Mouse (Mus musculus): ENCODE measurements around the gene Apol8. TPM values are rescaled to one million over a fixed set of nuclear protein-coding genes. Genes with fewer than 3 reads are reported as not detected.
"Not testable (repeated sequence)": the region's sequence is repeated elsewhere in the genome, so short reads cannot be mapped to it uniquely, and the experiment has no call there.

Gene Apol8
- total and polyA plus RNA-seq, 3 experiments = 0.14 to 0.15 TPM; not detected in 1

- dilution Hi-C loops (cut with MboI; ENCODE audit: extremely low pct_ligation_motif_present, extremely low pct_unique_long_range_greater_than_20kb, low sequenced_read_pairs); H3K27me3 ChIP-seq (replicated peaks); H3K27ac ChIP-seq (ENCODE audit: insufficient read depth, low read depth); H3K4me2 ChIP-seq (ENCODE audit: insufficient read depth, low read depth, poor library complexity, severe bottlenecking); H3K9me3 ChIP-seq (replicated peaks; ENCODE audit: low read length); H3K4me1 ChIP-seq (ENCODE audit: control insufficient read depth in 1 of 2, insufficient read depth in 2 of 2); H3K36me3 ChIP-seq (replicated peaks in 1 of 2; ENCODE audit: control insufficient read depth in 1 of 2, insufficient read depth in 1 of 2, low read length in 1 of 2); H3K9ac ChIP-seq (ENCODE audit: insufficient read depth, low read depth); H3K4me3 ChIP-seq (replicated peaks in 1 of 3; ENCODE audit: low read depth in 2 of 3, low read length in 2 of 3, poor library complexity in 1 of 3); H3K79me2 ChIP-seq (replicated peaks; ENCODE audit: control insufficient read depth, extremely low read depth, insufficient read depth, poor library complexity, severe bottlenecking): not testable (repeated sequence)
- TF ChIP-seq RAD21 (IDR thresholded peaks at IDR 0.05; ENCODE audit: low read depth, low read length) (peak; percentile 26), CTCF (conservative IDR thresholded peaks at IDR 0.05 in 1 of 2, IDR thresholded peaks at IDR 0.05 in 1 of 2; ENCODE audit: low read depth in 2 of 2, low read length in 2 of 2) (peak in 1 of 2 experiments; percentile 55; a peak in 2 of 4 replicates), SMC3 (IDR thresholded peaks at IDR 0.05; ENCODE audit: low read depth, low read length) (peak; percentile 45)
- peak; percentile 6 for DNase-seq (ENCODE audit: extremely low read depth)
- in situ Hi-C loops (cut with MboI; ENCODE audit: low pct_ligation_motif_present, low pct_unique_long_range_greater_than_20kb, low sequenced_read_pairs) = loop anchor here (25.0 kb wide), 1 partner anchor 435 kb away; the partner anchor contains the start of gene Ift27
Observed at GRCm38 (mm10) chr15:77727139-77727538, 29.7 kb downstream of the Apol8 start.

- H3K4me3 ChIP-seq (replicated peaks in 1 of 3; ENCODE audit: low read depth in 2 of 3, low read length in 2 of 3, poor library complexity in 1 of 3); H3K4me2 ChIP-seq (ENCODE audit: insufficient read depth, low read depth, poor library complexity, severe bottlenecking); H3K27ac ChIP-seq (ENCODE audit: insufficient read depth, low read depth); H3K4me1 ChIP-seq (ENCODE audit: control insufficient read depth in 1 of 2, insufficient read depth in 2 of 2); H3K9ac ChIP-seq (ENCODE audit: insufficient read depth, low read depth); H3K27me3 ChIP-seq (replicated peaks); H3K9me3 ChIP-seq (replicated peaks; ENCODE audit: low read length); dilution Hi-C loops (cut with MboI; ENCODE audit: extremely low pct_ligation_motif_present, extremely low pct_unique_long_range_greater_than_20kb, low sequenced_read_pairs); DNase-seq (ENCODE audit: extremely low read depth); H3K79me2 ChIP-seq (replicated peaks; ENCODE audit: control insufficient read depth, extremely low read depth, insufficient read depth, poor library complexity, severe bottlenecking); H3K36me3 ChIP-seq (replicated peaks in 1 of 2; ENCODE audit: control insufficient read depth in 1 of 2, insufficient read depth in 1 of 2, low read length in 1 of 2): not testable (repeated sequence)
- in situ Hi-C loops (cut with MboI; ENCODE audit: low pct_ligation_motif_present, low pct_unique_long_range_greater_than_20kb, low sequenced_read_pairs) = loop anchor here (25.0 kb wide), 1 partner anchor 437 kb away; the partner anchor contains the start of gene Ift27
Observed at GRCm38 (mm10) chr15:77725393-77726020, 31.3 kb downstream of the Apol8 start.

- H3K79me2 ChIP-seq (replicated peaks; ENCODE audit: control insufficient read depth, extremely low read depth, insufficient read depth, poor library complexity, severe bottlenecking); H3K36me3 ChIP-seq (replicated peaks in 1 of 2; ENCODE audit: control insufficient read depth in 1 of 2, insufficient read depth in 1 of 2, low read length in 1 of 2); DNase-seq (ENCODE audit: extremely low read depth); in situ Hi-C loops (cut with MboI; ENCODE audit: low pct_ligation_motif_present, low pct_unique_long_range_greater_than_20kb, low sequenced_read_pairs); H3K9me3 ChIP-seq (replicated peaks; ENCODE audit: low read length); H3K4me1 ChIP-seq (ENCODE audit: control insufficient read depth in 1 of 2, insufficient read depth in 2 of 2); H3K27me3 ChIP-seq (replicated peaks); H3K4me2 ChIP-seq (ENCODE audit: insufficient read depth, low read depth, poor library complexity, severe bottlenecking); H3K9ac ChIP-seq (ENCODE audit: insufficient read depth, low read depth); H3K27ac ChIP-seq (ENCODE audit: insufficient read depth, low read depth); H3K4me3 ChIP-seq (replicated peaks in 1 of 3; ENCODE audit: low read depth in 2 of 3, low read length in 2 of 3, poor library complexity in 1 of 3); dilution Hi-C loops (cut with MboI; ENCODE audit: extremely low pct_ligation_motif_present, extremely low pct_unique_long_range_greater_than_20kb, low sequenced_read_pairs): not testable (repeated sequence)
Observed at GRCm38 (mm10) chr15:77724208-77724911, 32.4 kb downstream of the Apol8 start.

GRCm38 (mm10) chr15:77721509-77721908, 35.3 kb downstream of the Apol8 start:
- H3K36me3 ChIP-seq (replicated peaks in 1 of 2; ENCODE audit: control insufficient read depth in 1 of 2, insufficient read depth in 1 of 2, low read length in 1 of 2); H3K4me1 ChIP-seq (ENCODE audit: control insufficient read depth in 1 of 2, insufficient read depth in 2 of 2); in situ Hi-C loops (cut with MboI; ENCODE audit: low pct_ligation_motif_present, low pct_unique_long_range_greater_than_20kb, low sequenced_read_pairs); H3K9ac ChIP-seq (ENCODE audit: insufficient read depth, low read depth); H3K9me3 ChIP-seq (replicated peaks; ENCODE audit: low read length); H3K27me3 ChIP-seq (replicated peaks); dilution Hi-C loops (cut with MboI; ENCODE audit: extremely low pct_ligation_motif_present, extremely low pct_unique_long_range_greater_than_20kb, low sequenced_read_pairs); H3K4me2 ChIP-seq (ENCODE audit: insufficient read depth, low read depth, poor library complexity, severe bottlenecking); DNase-seq (ENCODE audit: extremely low read depth); H3K4me3 ChIP-seq (replicated peaks in 1 of 3; ENCODE audit: low read depth in 2 of 3, low read length in 2 of 3, poor library complexity in 1 of 3); H3K79me2 ChIP-seq (replicated peaks; ENCODE audit: control insufficient read depth, extremely low read depth, insufficient read depth, poor library complexity, severe bottlenecking); H3K27ac ChIP-seq (ENCODE audit: insufficient read depth, low read depth): not testable (repeated sequence)

GRCm38 (mm10) chr15:77718240-77718639, 38.6 kb downstream of the Apol8 start:
- H3K36me3 ChIP-seq (replicated peaks in 1 of 2; ENCODE audit: control insufficient read depth in 1 of 2, insufficient read depth in 1 of 2, low read length in 1 of 2); H3K27ac ChIP-seq (ENCODE audit: insufficient read depth, low read depth); H3K9me3 ChIP-seq (replicated peaks; ENCODE audit: low read length); H3K79me2 ChIP-seq (replicated peaks; ENCODE audit: control insufficient read depth, extremely low read depth, insufficient read depth, poor library complexity, severe bottlenecking); dilution Hi-C loops (cut with MboI; ENCODE audit: extremely low pct_ligation_motif_present, extremely low pct_unique_long_range_greater_than_20kb, low sequenced_read_pairs); H3K4me2 ChIP-seq (ENCODE audit: insufficient read depth, low read depth, poor library complexity, severe bottlenecking); H3K4me1 ChIP-seq (ENCODE audit: control insufficient read depth in 1 of 2, insufficient read depth in 2 of 2); H3K9ac ChIP-seq (ENCODE audit: insufficient read depth, low read depth); DNase-seq (ENCODE audit: extremely low read depth); in situ Hi-C loops (cut with MboI; ENCODE audit: low pct_ligation_motif_present, low pct_unique_long_range_greater_than_20kb, low sequenced_read_pairs); H3K4me3 ChIP-seq (replicated peaks in 1 of 3; ENCODE audit: low read depth in 2 of 3, low read length in 2 of 3, poor library complexity in 1 of 3): not testable (repeated sequence)
- peaks cover 12% of the 10 kb centered on the region for H3K27me3 ChIP-seq (replicated peaks)

GRCm38 (mm10) chr15:77708936-77709335, 47.9 kb downstream of the Apol8 start:
- H3K9ac ChIP-seq (ENCODE audit: insufficient read depth, low read depth); H3K4me3 ChIP-seq (replicated peaks in 1 of 3; ENCODE audit: low read depth in 2 of 3, low read length in 2 of 3, poor library complexity in 1 of 3); DNase-seq (ENCODE audit: extremely low read depth); H3K27ac ChIP-seq (ENCODE audit: insufficient read depth, low read depth); H3K4me1 ChIP-seq (ENCODE audit: control insufficient read depth in 1 of 2, insufficient read depth in 2 of 2); H3K27me3 ChIP-seq (replicated peaks); in situ Hi-C loops (cut with MboI; ENCODE audit: low pct_ligation_motif_present, low pct_unique_long_range_greater_than_20kb, low sequenced_read_pairs); H3K79me2 ChIP-seq (replicated peaks; ENCODE audit: control insufficient read depth, extremely low read depth, insufficient read depth, poor library complexity, severe bottlenecking); dilution Hi-C loops (cut with MboI; ENCODE audit: extremely low pct_ligation_motif_present, extremely low pct_unique_long_range_greater_than_20kb, low sequenced_read_pairs); H3K4me2 ChIP-seq (ENCODE audit: insufficient read depth, low read depth, poor library complexity, severe bottlenecking); H3K9me3 ChIP-seq (replicated peaks; ENCODE audit: low read length); H3K36me3 ChIP-seq (replicated peaks in 1 of 2; ENCODE audit: control insufficient read depth in 1 of 2, insufficient read depth in 1 of 2, low read length in 1 of 2): not testable (repeated sequence)

Data from CH12.LX (cell line).